Mouse (Mus musculus) cerebellum, adult (tissue): ENCODE measurements around the gene Robo4.
A peak's percentile ranks its signal among the peaks of the same experiment; 100 is the strongest.

Experiments
- ATAC-seq: cut with Nextera tagmentation; 2 replicates; pipeline ENCODE4 v1.9.2; 2017; ENCODE audit warnings: mild to moderate bottlenecking, moderate library complexity, mixed read lengths; ENCODE audit not compliant: insufficient number of reproducible peaks, low FRiP score, low TSS enrichment

Gene Robo4

DNA sequence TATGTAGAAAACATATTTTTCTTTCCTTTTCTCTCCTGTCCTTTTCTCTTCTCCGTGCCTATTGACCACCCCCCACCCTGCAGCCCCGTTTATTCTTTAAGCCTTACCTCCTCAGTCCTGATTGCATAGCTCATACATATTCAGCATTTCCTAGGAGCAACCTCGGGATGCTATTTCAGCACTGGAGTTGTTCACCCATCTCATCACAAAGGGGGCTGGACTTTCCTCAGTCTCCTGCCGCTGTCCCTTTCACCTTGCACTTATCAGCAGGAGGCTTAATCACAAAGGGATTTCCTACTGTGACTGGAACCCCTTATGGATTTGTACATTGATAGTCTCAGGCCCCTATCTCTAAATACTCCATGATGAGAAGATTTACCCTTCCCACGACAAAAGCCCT lies 50.7 kb downstream of the Robo4 start:
- ATAC-seq, result no peak

DNA sequence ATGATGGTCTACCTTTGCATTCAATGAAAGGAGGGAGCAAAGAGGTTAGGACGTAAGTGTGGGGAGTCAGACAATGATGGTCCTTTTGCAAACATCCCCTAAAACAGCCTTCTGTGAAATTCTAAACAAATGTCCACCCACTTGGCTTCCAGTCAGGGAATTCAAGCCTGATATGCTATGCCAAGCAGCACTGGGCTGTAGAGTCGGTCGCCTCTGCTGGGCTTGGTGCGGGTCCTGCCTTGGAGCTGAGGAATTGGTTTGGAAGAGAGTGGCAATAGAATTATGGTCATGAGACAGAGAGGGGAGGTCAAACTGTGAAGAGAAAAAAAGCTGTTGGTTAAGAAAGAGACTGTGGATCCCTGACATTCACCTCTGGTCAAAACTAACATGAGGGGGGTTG lies 51.6 kb downstream of the Robo4 start:
- ATAC-seq, result no peak

DNA sequence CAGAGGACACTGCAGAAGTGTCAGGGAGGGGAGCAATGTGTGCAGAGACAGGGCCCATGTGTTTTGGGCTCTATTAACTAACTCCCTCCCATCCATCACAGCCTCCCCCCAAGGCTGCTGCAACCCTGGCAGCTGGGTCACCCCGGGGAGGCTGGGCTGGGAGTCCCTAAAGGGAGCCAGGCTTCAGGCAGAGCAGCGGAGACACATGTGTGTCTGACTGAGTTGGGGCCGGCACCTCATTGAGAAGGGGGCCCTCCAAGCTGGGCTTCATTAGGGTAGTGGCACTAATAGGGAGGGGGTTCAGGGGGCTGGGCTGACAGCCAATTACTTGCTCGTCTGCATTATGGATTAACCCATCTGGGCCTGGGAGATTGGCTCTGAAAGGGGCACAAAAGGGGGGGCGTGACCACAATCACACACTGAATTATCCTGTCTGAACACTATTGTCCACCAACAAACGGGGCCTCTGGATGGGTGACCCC lies 52.4 kb downstream of the Robo4 start:
- ATAC-seq, result no peak

DNA sequence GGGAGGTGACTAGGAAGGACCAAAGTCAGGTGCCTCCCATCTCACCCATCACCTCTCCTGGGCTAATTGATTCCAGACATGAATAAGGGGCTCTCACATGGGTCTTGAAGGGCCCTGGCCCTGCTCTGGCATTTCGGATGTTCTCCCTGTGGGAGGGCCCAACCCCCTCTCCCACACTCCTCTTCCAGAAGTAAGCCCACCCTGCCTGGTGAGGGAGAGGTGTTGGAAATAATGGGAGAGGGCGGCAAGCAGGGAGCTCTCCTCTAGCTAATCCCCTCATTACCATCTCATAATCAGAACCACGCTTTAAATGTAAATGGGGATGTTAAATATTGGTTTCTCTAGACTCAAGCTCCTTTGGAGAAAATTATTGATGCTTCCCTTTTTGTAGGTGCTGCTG lies 53.3 kb downstream of the Robo4 start:
- ATAC-seq, result no peak

DNA sequence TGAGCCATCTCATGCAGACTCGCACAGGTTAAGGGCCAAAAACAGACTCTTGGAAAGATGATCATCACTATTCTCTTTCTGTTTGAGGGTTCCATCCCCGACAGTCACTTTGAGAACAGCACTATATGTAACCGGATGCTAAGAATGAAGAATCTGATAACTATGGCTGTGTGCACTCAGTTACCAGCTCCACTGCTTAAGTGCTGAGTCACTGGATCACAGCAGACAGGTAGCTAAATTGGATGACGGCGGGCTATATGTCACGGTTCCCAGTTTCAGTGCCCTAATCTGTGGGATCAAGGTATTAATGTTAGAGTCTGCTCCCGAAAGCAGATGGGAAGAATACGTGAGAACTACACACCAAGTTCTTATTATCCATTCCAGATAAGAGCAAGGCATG lies 54.2 kb downstream of the Robo4 start:
- no peak for ATAC-seq

DNA sequence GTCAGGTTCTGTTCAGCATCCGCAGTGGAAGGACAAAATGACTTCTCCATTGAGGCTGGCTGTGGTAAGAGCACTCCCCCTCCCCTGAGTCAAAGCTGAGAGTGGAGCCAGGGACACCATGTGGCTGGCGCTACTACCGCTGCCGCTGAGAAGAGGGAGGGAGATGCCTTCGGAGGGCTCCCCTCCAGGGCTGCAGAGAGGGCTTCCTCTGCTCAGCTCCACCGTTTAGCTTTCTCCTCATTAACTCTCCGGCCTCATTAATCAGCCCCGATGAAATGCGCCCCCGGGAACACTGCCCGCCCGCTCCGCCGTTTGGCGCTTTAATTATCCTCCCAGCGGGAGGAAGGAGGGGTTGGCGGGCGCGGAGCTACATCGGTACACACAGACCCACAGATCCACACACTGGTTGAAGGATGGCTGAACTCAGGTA lies 54.8 kb downstream of the Robo4 start:
- ATAC-seq, result peak; percentile 76

DNA sequence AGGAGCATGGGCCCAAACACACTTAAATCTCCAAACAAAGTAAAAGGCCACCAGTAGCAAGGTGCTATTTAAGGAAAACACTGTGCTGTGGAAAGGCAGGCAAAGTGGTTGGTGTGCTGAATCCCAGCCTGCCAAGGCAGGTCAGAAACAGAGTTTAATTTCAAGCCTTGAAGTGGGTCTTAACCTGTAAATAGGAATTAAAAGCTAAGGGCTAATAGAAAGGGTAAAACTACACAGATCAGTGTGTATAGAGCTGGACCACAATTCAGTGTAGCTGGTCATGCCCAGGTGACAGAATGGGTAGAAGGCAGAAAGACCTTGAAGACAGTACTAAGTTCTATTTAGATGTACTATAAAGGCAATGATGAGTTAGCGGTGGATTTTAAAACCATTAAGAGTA lies 55.5 kb downstream of the Robo4 start:
- ATAC-seq, result no peak

DNA sequence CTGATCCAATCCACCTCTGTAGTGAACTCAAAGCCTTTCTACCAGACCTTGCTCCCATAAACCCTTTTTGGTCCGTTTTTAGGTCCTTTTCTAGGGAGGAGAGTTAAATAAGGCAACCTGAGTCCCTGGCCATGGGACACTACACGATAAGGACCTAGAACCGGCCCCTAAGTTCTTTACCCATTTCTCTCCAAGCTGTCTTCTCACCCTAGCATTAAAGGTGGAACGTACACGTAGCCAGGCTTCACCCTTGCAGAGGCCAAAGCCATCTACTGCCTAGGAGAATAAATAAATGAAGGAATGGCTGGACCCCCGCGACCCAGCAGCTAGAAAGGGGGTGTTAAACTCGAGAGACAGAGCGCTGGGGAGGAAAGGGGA lies 58.0 kb downstream of the Robo4 start:
- ATAC-seq, result no peak

DNA sequence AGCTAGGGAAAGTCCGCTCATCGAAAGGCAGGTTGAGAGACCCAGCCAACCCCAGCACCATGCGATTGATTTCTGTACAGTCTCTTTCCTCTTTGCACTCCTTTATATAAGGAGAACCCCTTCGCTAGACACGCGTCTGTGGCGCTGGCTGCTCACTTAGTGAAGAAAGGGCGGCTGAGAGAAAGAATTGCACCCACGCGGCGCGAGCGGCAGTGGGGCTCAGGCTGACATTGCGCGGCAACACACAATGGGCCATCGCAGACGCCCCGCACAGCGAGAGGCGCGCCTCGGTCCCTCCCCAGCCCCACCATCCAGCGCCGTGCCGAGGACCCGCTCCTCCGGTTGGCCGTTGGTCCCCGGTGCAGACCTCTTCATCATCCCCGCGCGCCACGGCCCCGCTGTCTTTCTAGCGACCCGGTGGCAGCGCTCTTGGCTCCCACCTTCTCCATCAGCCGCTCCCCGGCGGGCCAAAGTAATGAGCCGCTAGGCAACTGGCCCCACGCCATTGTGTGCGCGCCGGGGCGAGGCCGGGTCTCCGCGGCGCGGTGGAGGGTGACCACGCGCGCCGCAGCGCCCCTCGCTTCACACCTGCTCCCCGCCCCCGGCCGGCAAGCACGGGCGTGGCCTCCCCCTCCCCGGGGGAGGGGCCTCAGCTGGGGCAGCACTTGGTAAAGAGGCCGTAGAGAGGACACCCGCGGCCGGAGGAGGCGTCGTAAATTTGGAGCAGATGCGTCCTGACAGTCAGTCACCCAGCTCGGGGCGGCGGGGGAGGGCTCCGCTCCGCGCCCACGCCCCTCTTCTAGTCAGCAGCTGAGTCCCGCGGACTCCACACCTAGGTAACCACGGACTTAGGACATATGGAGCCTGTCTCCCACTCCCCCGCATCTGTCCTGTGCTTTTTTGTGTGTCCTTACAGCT lies 58.6 kb downstream of the Robo4 start:
- 0 out of 2 replicates have a peak, but pooled peaks have one; percentile 16 for ATAC-seq

DNA sequence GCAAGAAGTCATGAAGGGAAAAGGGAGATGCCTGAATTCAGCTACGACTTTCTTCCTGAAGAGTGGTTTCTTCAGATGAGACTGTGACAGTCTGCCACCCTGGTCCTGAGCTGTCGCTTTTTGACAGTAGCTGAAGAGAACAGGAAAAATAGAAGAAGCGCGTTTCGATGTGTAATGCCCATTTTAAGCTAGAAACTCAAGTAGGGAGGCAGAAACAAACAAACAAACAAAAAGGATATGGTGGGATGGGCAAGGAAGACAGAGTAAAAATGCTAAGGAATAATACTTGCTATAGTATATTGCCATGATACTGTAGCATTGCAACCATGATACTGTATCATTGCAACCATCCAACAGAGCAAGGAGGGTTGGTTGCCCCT lies 59.3 kb downstream of the Robo4 start:
- ATAC-seq, result no peak

DNA sequence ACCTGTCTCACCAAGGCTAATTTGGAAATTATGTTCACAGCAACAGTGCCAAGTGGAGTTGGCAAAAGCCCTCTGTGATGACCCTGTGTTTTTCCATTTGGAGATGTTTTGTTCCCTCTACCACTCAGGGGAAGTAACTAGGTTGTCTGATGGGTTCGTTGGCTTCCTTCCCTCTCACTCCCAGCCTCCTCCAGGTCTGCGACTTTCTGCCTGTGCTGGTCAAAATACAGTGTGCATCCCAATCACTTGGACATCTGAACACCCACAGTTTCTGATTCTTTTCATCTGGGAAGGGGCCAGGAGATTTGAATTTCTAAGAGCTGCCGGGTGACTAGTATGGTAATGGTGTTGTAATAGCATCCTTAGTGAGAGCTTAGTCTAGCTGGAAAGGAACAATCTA lies 59.9 kb downstream of the Robo4 start:
- ATAC-seq, result no peak

DNA sequence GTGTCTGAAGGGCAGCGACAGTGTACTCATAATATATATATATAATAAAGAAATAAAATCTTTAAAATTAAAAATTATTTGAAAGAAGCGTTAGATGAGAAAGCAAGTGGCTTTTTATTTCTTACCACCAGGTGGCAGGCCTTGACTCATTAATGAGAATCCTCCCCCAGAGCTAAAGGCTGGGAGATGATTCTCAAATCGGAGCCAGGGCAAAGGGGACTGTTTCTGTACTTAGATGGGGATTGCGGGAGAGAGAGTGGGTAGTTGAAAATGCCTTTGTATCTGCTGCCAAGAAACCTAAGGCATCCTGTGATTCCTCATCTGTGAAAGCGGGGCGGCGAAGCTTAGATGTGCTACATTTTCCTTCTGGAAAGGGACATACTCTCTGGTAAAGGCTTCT lies 61.1 kb downstream of the Robo4 start:
- ATAC-seq, result no peak
